Mouse (Mus musculus) kidney, adult 2 months (tissue): ENCODE data around the gene Vmn2r111.
"Not testable (repeated sequence)": the region's sequence is repeated elsewhere in the genome, so short reads cannot be mapped to it uniquely, and the experiment has no call there.

Experiments used
- CTCF ChIP-seq: fragments of 200-500 bp; conservative IDR thresholded peaks from 2 replicates; pipeline ENCODE4 v1.5.1; 2011; ENCODE audit warnings: low read depth, mild to moderate bottlenecking, control low read depth, low read length, moderate library complexity, mixed read lengths; ENCODE audit not compliant: insufficient read depth, insufficient read length
- POLR2A ChIP-seq: fragments of 200-500 bp; IDR thresholded peaks from one replicate; pipeline ENCODE4 v1.6.1; 2011; ENCODE audit warnings: low read depth, low read length, control low read depth

DNA sequence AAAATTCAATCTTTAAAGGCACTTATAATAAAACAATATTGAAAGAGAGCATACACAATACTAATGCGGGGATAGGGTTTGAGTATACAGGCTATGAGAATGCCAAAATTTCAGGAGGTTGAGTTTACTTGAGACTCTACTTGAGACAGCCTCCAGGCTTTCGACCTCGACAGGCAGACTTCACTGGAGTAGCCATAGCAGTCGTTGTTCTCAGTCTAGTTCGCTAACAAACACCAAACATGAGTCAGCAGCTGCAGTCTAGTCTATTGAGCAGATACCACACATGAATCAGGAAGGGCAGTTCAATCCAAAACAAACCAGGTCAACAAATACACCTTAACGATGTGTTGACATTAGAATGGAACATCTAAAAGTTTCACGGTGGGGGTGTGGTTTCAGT, 52.8 kb downstream of the Vmn2r111 start:
- not testable (repeated sequence) for TF ChIP-seq POLR2A, CTCF
